In genomic region chr10:45852688-45853087, GRCm38 (mm10) we compare ENCODE assay signal across 24 mouse cellular contexts.
"Had no signal": no experiment of that assay in that cellular context is flagged by ENCODE, and none has a peak within 500 bp of the region (broad histone marks: within the 10 kb centered on the region; RNA-seq: fewer than 3 reads in every experiment).

No protein-coding gene starts in this region.

- H3K4me1 ChIP-seq: heart, embryonic 10.5 days; heart, embryonic 12.5 days; hindbrain, embryonic 12.5 days; intestine, embryonic 15.5 days; limb, embryonic 12.5 days; liver, embryonic 13.5 days had no signal

- DNase-seq: gastrocnemius, adult 2 months; gastrocnemius, postnatal 10 days; gastrocnemius, postnatal 25 days; heart, adult 18-20 months; heart, postnatal 10 days; heart, postnatal 4 days; kidney, adult 18-20 months; kidney, adult 8-10 months; kidney, postnatal 10 days; kidney, postnatal 25 days; kidney, postnatal 4 days; left cerebral cortex, postnatal 4 days; liver, embryonic 13.5 days had no signal

- H3K36me3 ChIP-seq: heart, embryonic 10.5 days; heart, embryonic 12.5 days; hindbrain, embryonic 10.5 days; hindbrain, embryonic 12.5 days; intestine, embryonic 15.5 days; limb, embryonic 12.5 days; liver, embryonic 13.5 days had no signal

- H3K4me2 ChIP-seq: heart, embryonic 12.5 days; hindbrain, embryonic 12.5 days; hindbrain, embryonic 14.5 days; intestine, embryonic 15.5 days; limb, embryonic 12.5 days; liver, embryonic 13.5 days had no signal

- H3K27ac ChIP-seq: gastrocnemius, adult 2 months; heart, embryonic 10.5 days; hindbrain, embryonic 10.5 days; hindbrain, embryonic 12.5 days; hindbrain, embryonic 14.5 days; intestine, embryonic 15.5 days; limb, embryonic 12.5 days; liver, embryonic 13.5 days had no signal

- H3K27me3 ChIP-seq: heart, embryonic 12.5 days; hindbrain, embryonic 12.5 days; intestine, embryonic 15.5 days; limb, embryonic 12.5 days; liver, embryonic 13.5 days had no signal

- ATAC-seq: forebrain, embryonic 16.5 days; hindbrain, embryonic 16.5 days; inflammation-experienced regulatory T-cells, adult 6 months; intestine, embryonic 15.5 days; intestine, postnatal 0 days had no signal

- H3K9me3 ChIP-seq: heart, embryonic 10.5 days; heart, embryonic 12.5 days; hindbrain, embryonic 10.5 days; hindbrain, embryonic 12.5 days; intestine, embryonic 15.5 days; limb, embryonic 12.5 days; liver, embryonic 13.5 days had no signal

- H3K9ac ChIP-seq: heart, embryonic 12.5 days; hindbrain, embryonic 12.5 days; hindbrain, embryonic 14.5 days; intestine, embryonic 15.5 days; limb, embryonic 12.5 days; liver, embryonic 13.5 days had no signal

- H3K4me3 ChIP-seq: gastrocnemius, adult 2 months; heart, embryonic 10.5 days; heart, embryonic 12.5 days; hindbrain, embryonic 10.5 days; hindbrain, embryonic 12.5 days; intestine, embryonic 15.5 days; limb, embryonic 12.5 days; liver, embryonic 13.5 days had no signal
